Mouse (Mus musculus): Measurements from ENCODE around the gene Kcnn1. TPM values are rescaled to one million over a fixed set of nuclear protein-coding genes. Genes with fewer than 3 reads are reported as not detected.

Gene Kcnn1
- polyA plus RNA-seq, 1 experiment: 0.65 TPM

DNA sequence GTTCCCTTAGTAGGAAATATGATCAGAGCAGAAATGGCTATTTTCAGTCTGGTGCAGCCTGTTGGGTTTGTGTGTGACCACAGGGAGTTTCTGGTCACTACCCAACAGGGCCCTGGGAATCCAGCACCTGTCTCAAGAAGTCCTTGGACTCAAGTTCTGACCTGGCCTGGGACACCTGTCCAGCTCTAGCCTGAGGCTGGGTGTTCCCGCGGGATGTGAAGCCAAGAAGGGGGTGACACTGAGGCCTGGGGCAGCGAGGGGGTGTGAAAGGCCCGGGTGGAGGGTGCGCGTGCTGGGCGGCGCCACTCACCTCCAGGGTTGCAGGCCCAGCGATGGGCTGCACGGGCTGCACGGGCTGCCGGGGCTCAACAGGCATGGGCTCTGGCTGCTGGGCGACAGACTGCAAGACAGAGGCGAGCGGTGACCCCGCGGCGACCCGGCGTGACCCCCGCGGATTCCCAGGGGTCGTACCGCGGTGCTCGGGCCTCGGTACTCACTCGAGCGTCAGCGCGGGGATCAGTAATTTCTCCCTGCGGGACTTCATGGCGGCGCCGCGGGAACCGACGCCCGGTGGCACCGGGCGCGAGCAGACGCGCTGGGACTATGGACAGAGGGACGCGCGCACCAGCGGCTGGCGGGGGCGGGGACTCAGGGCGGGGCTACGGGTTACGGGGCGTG, 66.5 kb downstream of the Kcnn1 start:
- Histone ChIP-seq H3K4me1 (ENCODE audit: control insufficient read depth, insufficient read depth, insufficient read length) (peaks cover 30% of the 10 kb centered on the region), H3K27me3 (ENCODE audit: control insufficient read depth, insufficient read depth, low read length) (no peaks in the 10 kb centered on the region), H3K27ac (ENCODE audit: insufficient read depth, low read length) (no peak overlapping the region), H3K36me3 (ENCODE audit: control insufficient read depth, insufficient read depth, low read length) (no peaks in the 10 kb centered on the region), H3K4me3 (ENCODE audit: extremely low read depth, insufficient read depth, insufficient read length) (peak overlapping the region; percentile 58; the same call in 1 of the 2 replicates)
- DNase-seq (ENCODE audit: low read depth in 1 of 2, low spot score in 2 of 2): no peak
- TF ChIP-seq CTCF (IDR thresholded peaks at IDR 0.05; ENCODE audit: extremely low read depth, insufficient read depth, insufficient read length, insufficient replicate concordance) (no peak), POLR2A (IDR thresholded peaks at IDR 0.05; ENCODE audit: low read depth, low read length) (no peak)
- WGBS: 16% methylated on average over 52 of the region's 54 CpGs

DNA sequence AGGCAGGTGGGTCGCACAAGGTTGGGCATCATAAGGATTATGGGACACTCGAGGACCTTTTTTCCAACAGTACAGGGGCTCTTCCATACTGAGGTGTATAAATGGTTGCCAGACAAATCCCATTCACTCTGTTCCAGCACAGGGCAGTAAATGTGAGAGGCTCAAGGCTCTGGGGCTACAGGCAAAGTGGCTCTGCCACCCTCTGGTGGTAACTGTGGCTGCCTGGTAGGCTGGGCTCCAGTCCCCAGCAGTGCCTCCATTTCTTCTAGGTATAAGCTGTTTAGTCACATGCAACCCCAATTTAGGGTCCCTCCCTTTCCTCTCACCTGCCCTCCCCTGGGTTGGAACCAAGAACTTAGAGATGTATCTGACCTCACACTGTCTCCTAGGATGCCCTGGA, 67.7 kb downstream of the Kcnn1 start:
- no peak overlapping the region for H3K27ac ChIP-seq (ENCODE audit: insufficient read depth, low read length)
- no peaks in the 10 kb centered on the region for H3K36me3 ChIP-seq (ENCODE audit: control insufficient read depth, insufficient read depth, low read length)
- 93% methylated on average over 2 of the region's 2 CpGs for WGBS
- TF ChIP-seq POLR2A (IDR thresholded peaks at IDR 0.05; ENCODE audit: low read depth, low read length): no peak
- no peak for TF ChIP-seq CTCF (IDR thresholded peaks at IDR 0.05; ENCODE audit: extremely low read depth, insufficient read depth, insufficient read length, insufficient replicate concordance)
- DNase-seq (ENCODE audit: low read depth in 1 of 2, low spot score in 2 of 2): no peak
- peaks cover 28% of the 10 kb centered on the region for H3K4me1 ChIP-seq (ENCODE audit: control insufficient read depth, insufficient read depth, insufficient read length)
- H3K4me3 ChIP-seq (ENCODE audit: extremely low read depth, insufficient read depth, insufficient read length): no peak overlapping the region
- H3K27me3 ChIP-seq (ENCODE audit: control insufficient read depth, insufficient read depth, low read length): no peaks in the 10 kb centered on the region

DNA sequence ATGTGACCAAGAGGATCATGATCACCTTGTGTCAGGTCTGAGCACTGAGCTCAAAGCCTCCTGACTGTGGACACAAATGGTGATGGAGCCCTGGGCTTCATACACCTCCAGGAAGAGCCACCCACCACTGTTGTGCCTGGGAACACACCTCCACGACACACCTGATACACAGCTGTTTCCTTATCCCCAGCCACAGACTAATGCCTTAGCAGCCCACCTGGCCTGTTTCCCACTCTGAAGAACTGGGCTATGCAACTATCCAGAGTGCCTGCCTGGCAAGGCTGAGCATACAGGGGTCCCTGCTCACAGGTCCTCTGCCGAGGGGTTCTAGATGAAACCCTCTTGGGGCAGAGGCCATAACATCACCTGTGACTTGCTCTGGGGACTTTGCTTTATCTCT, 68.8 kb downstream of the Kcnn1 start:
- TF ChIP-seq CTCF (IDR thresholded peaks at IDR 0.05; ENCODE audit: extremely low read depth, insufficient read depth, insufficient read length, insufficient replicate concordance): no peak
- Histone ChIP-seq H3K27ac (ENCODE audit: insufficient read depth, low read length) (no peak overlapping the region), H3K27me3 (ENCODE audit: control insufficient read depth, insufficient read depth, low read length) (no peaks in the 10 kb centered on the region), H3K4me1 (ENCODE audit: control insufficient read depth, insufficient read depth, insufficient read length) (peaks cover 28% of the 10 kb centered on the region), H3K4me3 (ENCODE audit: extremely low read depth, insufficient read depth, insufficient read length) (no peak overlapping the region), H3K36me3 (ENCODE audit: control insufficient read depth, insufficient read depth, low read length) (peaks cover 6% of the 10 kb centered on the region)
- 81% methylated on average over 2 of the region's 2 CpGs for WGBS
- DNase-seq (ENCODE audit: low read depth in 1 of 2, low spot score in 2 of 2): no peak

DNA sequence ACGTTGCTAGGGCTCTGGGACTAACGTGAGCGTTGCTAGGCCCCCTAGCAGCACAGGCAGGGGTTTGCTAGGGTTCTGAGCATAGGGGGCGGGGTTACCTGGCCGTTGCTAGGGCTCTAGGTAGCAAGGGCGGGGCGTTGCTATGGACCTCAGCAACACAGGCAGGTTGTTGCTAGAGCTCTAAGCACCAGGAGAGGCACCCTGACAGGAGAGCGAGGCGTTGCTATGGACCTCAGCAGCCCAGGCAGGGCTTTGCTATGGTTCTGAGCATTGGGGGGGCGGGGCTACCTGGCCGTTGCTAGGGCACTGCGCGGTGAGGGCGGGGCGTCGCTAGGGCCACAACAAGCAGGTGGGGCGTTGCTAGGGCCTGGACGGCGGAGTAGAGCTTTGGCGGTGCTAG, 70.4 kb downstream of the Kcnn1 start:
- DNase-seq (ENCODE audit: low read depth in 1 of 2, low spot score in 2 of 2): peak; percentile 77 to 85
- H3K27ac ChIP-seq (ENCODE audit: insufficient read depth, low read length): peak overlapping the region; percentile 55
- H3K36me3 ChIP-seq (ENCODE audit: control insufficient read depth, insufficient read depth, low read length): peaks cover 21% of the 10 kb centered on the region
- no peak for TF ChIP-seq CTCF (IDR thresholded peaks at IDR 0.05; ENCODE audit: extremely low read depth, insufficient read depth, insufficient read length, insufficient replicate concordance)
- TF ChIP-seq POLR2A (IDR thresholded peaks at IDR 0.05; ENCODE audit: low read depth, low read length): no peak
- peak overlapping the region; percentile 47; the same call in 1 of the 2 replicates for H3K4me3 ChIP-seq (ENCODE audit: extremely low read depth, insufficient read depth, insufficient read length)
- peaks cover 23% of the 10 kb centered on the region for H3K4me1 ChIP-seq (ENCODE audit: control insufficient read depth, insufficient read depth, insufficient read length)
- WGBS: under 1% methylated on average over 20 of the region's 20 CpGs
- no peaks in the 10 kb centered on the region for H3K27me3 ChIP-seq (ENCODE audit: control insufficient read depth, insufficient read depth, low read length)

Other genes starting within 250 kb of the Kcnn1 start
- 41.6 and 53.1 TPM in 2 replicates for gene Lrrc25, start 247.1 kb downstream of the Kcnn1 start, polyA plus RNA-seq (2012; rRNA removed)
- gene Gdf15, start 230.8 kb downstream of the Kcnn1 start, polyA plus RNA-seq (2012; rRNA removed): 5.2 and 6.0 TPM in 2 replicates
- gene Pgpep1, start 202.9 kb downstream of the Kcnn1 start, polyA plus RNA-seq (2012; rRNA removed): 18.2 and 22.2 TPM in 2 replicates
- gene Lsm4, start 190.0 kb downstream of the Kcnn1 start, polyA plus RNA-seq (2012; rRNA removed): 109 and 137 TPM in 2 replicates
- gene Jund, start 164.3 kb downstream of the Kcnn1 start, polyA plus RNA-seq (2012; rRNA removed): 269 and 455 TPM in 2 replicates
- 0.08 and 0.09 TPM in 2 replicates for gene Iqcn, start 159.8 kb downstream of the Kcnn1 start, polyA plus RNA-seq (2012; rRNA removed)
- gene Gm3336, start 144.7 kb downstream of the Kcnn1 start, polyA plus RNA-seq (2012; rRNA removed): 0.65 and 0.92 TPM in 2 replicates
- gene Pde4c, start 139.5 kb downstream of the Kcnn1 start, polyA plus RNA-seq (2012; rRNA removed): 2.8 and 3.6 TPM in 2 replicates
- gene Rab3a, start 108.6 kb downstream of the Kcnn1 start, polyA plus RNA-seq (2012; rRNA removed): 12.1 and 17.7 TPM in 2 replicates
- 37.3 and 69.8 TPM in 2 replicates for gene Mpv17l2, start 102.3 kb downstream of the Kcnn1 start, polyA plus RNA-seq (2012; rRNA removed)
- 56.3 and 90.3 TPM in 2 replicates for gene Pik3r2, start 86.5 kb downstream of the Kcnn1 start, polyA plus RNA-seq (2012; rRNA removed)
- 175 and 297 TPM in 2 replicates for gene Mast3, start 58.2 kb downstream of the Kcnn1 start, polyA plus RNA-seq (2012; rRNA removed)
- gene Il12rb1, start 54.8 kb downstream of the Kcnn1 start, polyA plus RNA-seq (2012; rRNA removed): 5.8 and 7.4 TPM in 2 replicates
- gene Arrdc2, start 23.5 kb downstream of the Kcnn1 start, polyA plus RNA-seq (2012; rRNA removed): 73.8 and 74.1 TPM in 2 replicates
- 26.5 and 34.9 TPM in 2 replicates for gene Ccdc124, start 10.7 kb upstream of the Kcnn1 start, polyA plus RNA-seq (2012; rRNA removed)
- gene Slc5a5, start 29.5 kb upstream of the Kcnn1 start, polyA plus RNA-seq (2012; rRNA removed): 1.0 and 1.1 TPM in 2 replicates
- gene Rpl18a, start 34.2 kb upstream of the Kcnn1 start, polyA plus RNA-seq (2012; rRNA removed): 7,043 and 8,184 TPM in 2 replicates
- gene Map1s, start 42.7 kb upstream of the Kcnn1 start, polyA plus RNA-seq (2012; rRNA removed): 62.2 and 95.7 TPM in 2 replicates